Mouse (Mus musculus): ENCODE results near the gene Phf21a.

The Phf21a gene

GRCm38 (mm10) chr2:92092817-92093216, at the start of gene Phf21a:
Gene Phf21a (plus strand): TSS chr2:92093117.
- no peak for DNase-seq

GRCm38 (mm10) chr2:92043285-92043684, 49.6 kb upstream of the Phf21a start:
- DNase-seq: no peak

GRCm38 (mm10) chr2:92047601-92048000, 45.3 kb upstream of the Phf21a start:
- no peak for DNase-seq

GRCm38 (mm10) chr2:92048034-92048690, 44.8 kb upstream of the Phf21a start:
- DNase-seq: no peak

- no peak for DNase-seq
These were observed 40.7 kb upstream of the Phf21a start for GRCm38 (mm10) chr2:92052188-92052587.

GRCm38 (mm10) chr2:92052754-92053153, 40.2 kb upstream of the Phf21a start:
- DNase-seq: no peak

- DNase-seq: peak; percentile 94
These were observed 37.7 kb upstream of the Phf21a start for GRCm38 (mm10) chr2:92055101-92055813.

GRCm38 (mm10) chr2:92055831-92056236, 37.1 kb upstream of the Phf21a start:
- DNase-seq: peak; percentile 67

GRCm38 (mm10) chr2:92056760-92057159, 36.2 kb upstream of the Phf21a start:
- DNase-seq: no peak

- peak; percentile 93 for DNase-seq
These were observed 34.4 kb upstream of the Phf21a start for GRCm38 (mm10) chr2:92058469-92058868.

GRCm38 (mm10) chr2:92058936-92059335, 34.0 kb upstream of the Phf21a start:
- no peak for DNase-seq

GRCm38 (mm10) chr2:92059481-92060220, 33.3 kb upstream of the Phf21a start:
- peak; percentile 61 for DNase-seq

GRCm38 (mm10) chr2:92060291-92060690, 32.6 kb upstream of the Phf21a start:
- peak; percentile 44 for DNase-seq

GRCm38 (mm10) chr2:92061337-92061736, 31.6 kb upstream of the Phf21a start:
- no peak for DNase-seq

- peak; percentile 16 for DNase-seq
These were observed 29.8 kb upstream of the Phf21a start for GRCm38 (mm10) chr2:92063106-92063505.

- DNase-seq: no peak
These were observed 27.5 kb upstream of the Phf21a start for GRCm38 (mm10) chr2:92065269-92065888.

- DNase-seq: no peak
These were observed 27.0 kb upstream of the Phf21a start for GRCm38 (mm10) chr2:92065938-92066337.

GRCm38 (mm10) chr2:92066899-92067298, 26.0 kb upstream of the Phf21a start:
- no peak for DNase-seq

GRCm38 (mm10) chr2:92067600-92067999, 25.3 kb upstream of the Phf21a start:
- DNase-seq: no peak

- DNase-seq: no peak
These were observed 23.3 kb upstream of the Phf21a start for GRCm38 (mm10) chr2:92069630-92070029.

- DNase-seq: no peak
These were observed 21.8 kb upstream of the Phf21a start for GRCm38 (mm10) chr2:92071143-92071542.

GRCm38 (mm10) chr2:92076086-92076692, 16.7 kb upstream of the Phf21a start:
- DNase-seq: no peak

- peak; percentile 14 for DNase-seq
These were observed 10.7 kb upstream of the Phf21a start for GRCm38 (mm10) chr2:92082196-92082595.
